Mouse (Mus musculus) frontal cortex, postnatal 14 days (tissue): ENCODE results near the gene Polrmt.

Experiments
- DNase-seq, 2 experiments: peaks; one replicate each; pipeline ENCODE4 v3.0.0; 2022; ENCODE audit warnings: low spot score in 2 of 2

Polrmt gene

DNA sequence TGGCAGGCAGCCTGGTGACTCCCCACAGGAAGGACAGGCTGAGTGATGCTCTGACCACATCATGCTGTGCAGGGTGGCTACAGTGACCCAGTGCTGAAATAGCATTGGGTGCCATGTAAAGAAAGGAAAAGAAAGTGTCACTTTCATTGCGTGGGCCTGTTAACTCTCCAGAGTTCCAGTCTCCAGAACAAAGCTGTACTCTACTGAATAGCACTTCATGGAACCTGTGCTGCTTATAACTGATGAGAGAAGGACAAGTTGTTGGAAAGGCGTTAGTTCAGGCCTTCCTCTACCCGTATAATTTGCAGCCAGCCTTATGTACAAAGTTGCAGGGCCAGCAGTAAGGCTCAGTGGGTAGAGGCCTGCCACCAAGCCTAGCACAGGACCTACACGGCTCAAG is 57.7 kb downstream of the Polrmt start, which contains the start of gene Gzmm:
TSS of gene Gzmm (plus strand) at position 301 of the 400 bp plus-strand sequence.
- no peak for DNase-seq

DNA sequence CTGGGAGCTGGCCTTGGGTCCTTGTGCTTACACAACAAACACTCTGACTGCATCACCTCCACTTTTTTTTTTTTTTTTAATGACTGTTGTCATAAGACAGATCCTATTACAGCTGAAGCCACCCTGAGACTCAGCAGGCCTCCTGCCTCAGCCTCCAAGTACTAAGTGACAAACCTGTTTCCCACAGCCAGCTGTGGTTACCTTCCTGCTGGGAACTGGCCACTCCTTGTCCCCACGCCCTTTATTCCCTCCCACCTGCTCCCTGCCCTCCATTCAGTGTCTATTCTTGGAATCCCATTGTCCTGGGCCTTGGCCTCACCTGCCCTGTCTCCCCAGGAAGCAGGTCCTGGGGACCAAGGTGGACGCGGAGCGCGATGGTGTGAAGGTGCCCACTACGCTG is 58.9 kb downstream of the Polrmt start:
- no peak for DNase-seq

DNA sequence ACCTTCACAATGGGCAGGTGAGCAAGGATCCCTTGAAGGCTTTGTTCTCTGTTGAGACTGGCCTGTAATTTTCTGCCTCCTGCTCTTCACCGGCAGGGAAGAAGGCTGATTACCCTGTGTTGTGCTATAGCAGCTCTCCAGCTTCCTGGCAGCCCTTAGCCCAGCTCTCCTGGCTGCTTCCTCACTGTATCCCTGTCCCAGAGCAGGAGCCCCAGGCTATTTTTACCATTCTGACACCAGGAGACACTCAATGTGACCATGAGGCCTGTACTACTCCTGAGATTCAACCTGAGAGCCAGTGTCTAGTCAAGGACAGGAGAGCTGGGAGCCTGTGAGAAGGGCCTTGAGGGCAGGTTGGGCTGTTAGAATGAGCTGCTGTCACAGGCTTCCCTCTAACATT is 59.7 kb downstream of the Polrmt start:
- no peak for DNase-seq

DNA sequence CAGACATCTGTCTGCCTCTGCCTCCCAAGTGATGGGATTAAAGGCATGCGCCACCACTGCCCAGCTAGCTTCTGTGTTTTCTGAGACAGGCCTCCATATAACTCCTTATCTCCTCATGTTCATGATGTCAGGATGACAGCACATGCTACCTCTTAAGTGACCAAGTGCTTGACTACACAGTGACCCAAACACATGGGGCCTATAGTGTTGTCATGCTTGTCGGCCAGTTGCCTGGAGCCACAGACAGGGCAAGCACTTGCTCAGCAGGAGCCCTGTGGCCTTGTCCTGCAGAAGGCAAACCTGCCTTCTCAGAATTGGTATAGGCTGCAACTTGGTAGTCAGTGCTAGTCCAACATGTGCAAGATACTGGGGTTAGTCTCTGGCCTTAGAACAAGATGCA is 60.2 kb downstream of the Polrmt start:
- DNase-seq: no peak
